Mouse (Mus musculus): ENCODE measurements around the gene Ppp1r14a. TPM values are rescaled to one million over a fixed set of nuclear protein-coding genes. Genes with fewer than 3 reads are reported as not detected.

The Ppp1r14a gene
- total RNA-seq, 2 experiments from 2014 or later, result 13.6 to 14.2 TPM

- peak; percentile 74 to 84 for DNase-seq (ENCODE audit: low spot score in 2 of 2)
- intact Hi-C loops (cut with DNase I), result no loop called here
These were observed 27.9 kb downstream of the Ppp1r14a start for GRCm38 (mm10) chr7:29316976-29317375.

- intact Hi-C loops (cut with DNase I), result no loop called here
- peak; percentile 51 for DNase-seq (ENCODE audit: low spot score in 2 of 2)
These were observed 28.4 kb downstream of the Ppp1r14a start for GRCm38 (mm10) chr7:29317558-29317957.

- intact Hi-C loops (cut with DNase I), result no loop called here
- peak; percentile 65 to 86 for DNase-seq (ENCODE audit: low spot score in 2 of 2)
These were observed 29.2 kb downstream of the Ppp1r14a start for GRCm38 (mm10) chr7:29318115-29318911.

- intact Hi-C loops (cut with DNase I), result no loop called here
- no peak for DNase-seq (ENCODE audit: low spot score in 2 of 2)
These were observed 30.5 kb downstream of the Ppp1r14a start for GRCm38 (mm10) chr7:29319337-29320307.

GRCm38 (mm10) chr7:29327087-29327486 is 38.0 kb downstream of the Ppp1r14a start:
- intact Hi-C loops (cut with DNase I), result no loop called here
- no peak for DNase-seq (ENCODE audit: low spot score in 2 of 2)

GRCm38 (mm10) chr7:29328984-29329383 is 39.9 kb downstream of the Ppp1r14a start:
- DNase-seq (ENCODE audit: low spot score in 2 of 2), result peak in 1 of 2 experiments; percentile 61
- intact Hi-C loops (cut with DNase I), result no loop called here

GRCm38 (mm10) chr7:29334156-29334555 is 45.0 kb downstream of the Ppp1r14a start:
- intact Hi-C loops (cut with DNase I), result no loop called here
- DNase-seq (ENCODE audit: low spot score in 2 of 2), result no peak

- DNase-seq (ENCODE audit: low spot score in 2 of 2), result no peak
- intact Hi-C loops (cut with DNase I), result no loop called here
These were observed 46.2 kb downstream of the Ppp1r14a start for GRCm38 (mm10) chr7:29335276-29335675.

- intact Hi-C loops (cut with DNase I), result no loop called here
These were observed 46.9 kb downstream of the Ppp1r14a start for GRCm38 (mm10) chr7:29335841-29336671.

GRCm38 (mm10) chr7:29336795-29337319 is 47.7 kb downstream of the Ppp1r14a start:
- intact Hi-C loops (cut with DNase I), result no loop called here
- no peak for DNase-seq (ENCODE audit: low spot score in 2 of 2)

More at GRCm38 (mm10) chr7:29335841-29336671, 46.9 kb downstream of the Ppp1r14a start:
- no peak for DNase-seq (ENCODE audit: low spot score in 2 of 2)

GRCm38 (mm10) chr7:29337766-29338165 is 48.7 kb downstream of the Ppp1r14a start:
- DNase-seq (ENCODE audit: low spot score in 2 of 2), result peak in 1 of 2 experiments; percentile 50

GRCm38 (mm10) chr7:29338351-29338919 is 49.3 kb downstream of the Ppp1r14a start:
- intact Hi-C loops (cut with DNase I), result no loop called here
- DNase-seq (ENCODE audit: low spot score in 2 of 2), result no peak

More at GRCm38 (mm10) chr7:29337766-29338165, 48.7 kb downstream of the Ppp1r14a start:
- intact Hi-C loops (cut with DNase I), result no loop called here

- DNase-seq (ENCODE audit: low spot score in 2 of 2), result no peak
- intact Hi-C loops (cut with DNase I), result no loop called here
These were observed 50.0 kb downstream of the Ppp1r14a start for GRCm38 (mm10) chr7:29338984-29339679.

GRCm38 (mm10) chr7:29340247-29340646 is 51.1 kb downstream of the Ppp1r14a start:
- intact Hi-C loops (cut with DNase I), result no loop called here
- no peak for DNase-seq (ENCODE audit: low spot score in 2 of 2)

GRCm38 (mm10) chr7:29340838-29341237 is 51.7 kb downstream of the Ppp1r14a start:
- DNase-seq (ENCODE audit: low spot score in 2 of 2), result no peak
- intact Hi-C loops (cut with DNase I), result no loop called here

- intact Hi-C loops (cut with DNase I), result no loop called here
- DNase-seq (ENCODE audit: low spot score in 2 of 2), result no peak
These were observed 52.6 kb downstream of the Ppp1r14a start for GRCm38 (mm10) chr7:29341722-29342121.

GRCm38 (mm10) chr7:29342489-29343092 is 53.5 kb downstream of the Ppp1r14a start:
- intact Hi-C loops (cut with DNase I), result no loop called here
- DNase-seq (ENCODE audit: low spot score in 2 of 2), result no peak
